ENCODE assay signal across 34 mouse cellular contexts in the genomic region with DNA sequence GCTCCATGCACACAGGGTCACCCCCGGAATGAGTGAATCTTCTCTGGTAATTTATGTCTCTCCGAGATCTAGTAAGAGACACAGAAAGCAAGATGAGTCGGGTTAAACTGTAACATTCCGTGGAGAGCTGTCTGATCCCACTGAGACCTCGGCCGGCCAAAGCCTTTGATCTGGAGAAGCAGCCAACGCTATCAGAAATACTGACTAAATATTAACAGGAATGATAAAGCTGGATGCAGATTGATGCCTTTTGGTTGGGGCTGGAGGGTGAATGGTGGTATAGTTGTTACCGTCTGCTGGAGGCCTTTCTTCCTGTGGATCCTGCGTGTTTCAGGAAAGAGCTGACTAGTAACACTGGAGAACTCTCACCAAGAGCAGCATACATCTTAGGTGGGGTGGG. TPM values are rescaled to one million over a fixed set of nuclear protein-coding genes. Genes with fewer than 3 reads are reported as not detected.
DNase-seq lines count a peak whose midpoint lies in the region; ATAC-seq lines count a peak whose summit lies in the region.
"Had no signal": no experiment of that assay in that cellular context is flagged by ENCODE, and none has a peak within 500 bp of the region (broad histone marks: within the 10 kb centered on the region; RNA-seq: fewer than 3 reads in every experiment).

TSS of gene Lect2 (minus strand) at position 102 of the 400 bp plus-strand sequence.

- 83% methylated on average over 9 of the region's 9 CpGs for WGBS in midbrain, embryonic 11.5 days
- WGBS in midbrain, embryonic 15.5 days = 72% methylated on average over 9 of the region's 9 CpGs
- WGBS in liver, embryonic 13.5 days (ENCODE audit: insufficient replicate concordance) = 63% methylated on average over 9 of the region's 9 CpGs

- H3K36me3 ChIP-seq in midbrain, embryonic 11.5 days (ENCODE audit: control insufficient read depth, insufficient read depth, low read length) = no peaks in the 10 kb centered on the region
- H3K36me3 ChIP-seq in midbrain, embryonic 15.5 days (replicated peaks) = no peaks in the 10 kb centered on the region
- H3K36me3 ChIP-seq in liver, embryonic 13.5 days = no peaks in the 10 kb centered on the region
- H3K36me3 ChIP-seq: embryonic facial prominence, embryonic 10.5 days; heart, embryonic 15.5 days; limb, embryonic 13.5 days; lung, embryonic 15.5 days; neural tube, embryonic 12.5 days had no signal

- H3K4me2 ChIP-seq in midbrain, embryonic 11.5 days = no peak within 1 kb of the TSS
- H3K4me2 ChIP-seq in midbrain, embryonic 15.5 days = no peak within 1 kb of the TSS
- H3K4me2 ChIP-seq in liver, embryonic 13.5 days = peak within 1 kb of the TSS; percentile 42
- H3K4me2 ChIP-seq: heart, embryonic 15.5 days; limb, embryonic 13.5 days; lung, embryonic 15.5 days; neural tube, embryonic 12.5 days had no signal

- ATAC-seq in midbrain, embryonic 11.5 days (ENCODE audit: low FRiP score) = no peak
- no peak for ATAC-seq in midbrain, embryonic 15.5 days (replicated peaks)
- 0 out of 2 replicates have a peak, but pooled peaks have one; percentile 49 for ATAC-seq in liver, embryonic 13.5 days (ENCODE audit: low read depth)
- ATAC-seq: forebrain, postnatal 0 days; hindbrain, embryonic 16.5 days had no signal

- DNase-seq in adrenal gland, postnatal 10 days = no peak
- DNase-seq in adrenal gland, postnatal 4 days (ENCODE audit: low spot score in 2 of 2) = no peak
- DNase-seq in midbrain, embryonic 11.5 days (ENCODE audit: low spot score, missing footprints) = peak; percentile 45
- DNase-seq in liver, embryonic 13.5 days = no peak
- no peak for DNase-seq in kidney, adult 18-20 months
- no peak for DNase-seq in left cerebral cortex, adult 18-20 months (ENCODE audit: low spot score in 2 of 2)
- DNase-seq in spleen, postnatal 4 days (ENCODE audit: low spot score in 2 of 2) = no peak
- DNase-seq: adrenal gland, postnatal 36 days; cerebellum, adult 11 months; cerebellum, adult 9-11 months; forebrain, postnatal 0 days; gastrocnemius, postnatal 25 days; heart, postnatal 4 days; kidney, adult 2 months; kidney, postnatal 10 days; layer of hippocampus, postnatal 36 days; lung, postnatal 36 days; midbrain, embryonic 14.5 days; right cerebral cortex, postnatal 25 days; spleen, adult 18-20 months; thymus, postnatal 25 days had no signal

- H3K4me1 ChIP-seq in midbrain, embryonic 11.5 days (ENCODE audit: control insufficient read depth, insufficient read depth, low read length) = no peaks in the 10 kb centered on the region
- H3K4me1 ChIP-seq in midbrain, embryonic 15.5 days = no peaks in the 10 kb centered on the region
- 0 out of 2 replicates have a peak, but pooled peaks cover 5% of the 10 kb centered on the region for H3K4me1 ChIP-seq in liver, embryonic 13.5 days (replicated peaks)
- H3K4me1 ChIP-seq: lung, embryonic 15.5 days; neural tube, embryonic 12.5 days had no signal

- no peaks in the 10 kb centered on the region for H3K9me3 ChIP-seq in midbrain, embryonic 11.5 days (ENCODE audit: control insufficient read depth, low read length)
- H3K9me3 ChIP-seq in midbrain, embryonic 15.5 days = no peaks in the 10 kb centered on the region
- no peaks in the 10 kb centered on the region for H3K9me3 ChIP-seq in liver, embryonic 13.5 days (replicated peaks)
- H3K9me3 ChIP-seq: embryonic facial prominence, embryonic 10.5 days; heart, embryonic 15.5 days; limb, embryonic 13.5 days; lung, embryonic 15.5 days; megakaryocyte, embryonic 14.5 days; neural tube, embryonic 12.5 days had no signal

- H3K27ac ChIP-seq in midbrain, embryonic 11.5 days (ENCODE audit: low read depth, low read length) = no peak within 1 kb of the TSS
- H3K27ac ChIP-seq in midbrain, embryonic 15.5 days = no peak within 1 kb of the TSS
- H3K27ac ChIP-seq in liver, embryonic 13.5 days = peak within 1 kb of the TSS; percentile 62
- H3K27ac ChIP-seq: embryonic facial prominence, embryonic 10.5 days; limb, embryonic 13.5 days; lung, embryonic 15.5 days; neural tube, embryonic 12.5 days had no signal

- H3K9ac ChIP-seq in midbrain, embryonic 11.5 days (ENCODE audit: low read length) = no peak within 1 kb of the TSS
- no peak within 1 kb of the TSS for H3K9ac ChIP-seq in midbrain, embryonic 15.5 days
- peak within 1 kb of the TSS; percentile 7; the same call in 1 of the 2 replicates for H3K9ac ChIP-seq in liver, embryonic 13.5 days
- H3K9ac ChIP-seq: forebrain, postnatal 0 days; heart, embryonic 15.5 days; limb, embryonic 13.5 days; lung, embryonic 15.5 days; neural tube, embryonic 12.5 days had no signal

- H3K4me3 ChIP-seq in midbrain, embryonic 11.5 days (ENCODE audit: low read depth, low read length) = no peak within 1 kb of the TSS
- no peak within 1 kb of the TSS for H3K4me3 ChIP-seq in midbrain, embryonic 15.5 days
- H3K4me3 ChIP-seq in liver, embryonic 13.5 days (replicated peaks) = peak within 1 kb of the TSS; percentile 32
- H3K4me3 ChIP-seq: embryonic facial prominence, embryonic 10.5 days; heart, embryonic 15.5 days; limb, embryonic 13.5 days; lung, embryonic 15.5 days; megakaryocyte, embryonic 14.5 days; neural tube, embryonic 12.5 days had no signal

- no peaks in the 10 kb centered on the region for H3K27me3 ChIP-seq in midbrain, embryonic 11.5 days (ENCODE audit: control insufficient read depth, insufficient read depth, low read length)
- no peaks in the 10 kb centered on the region for H3K27me3 ChIP-seq in midbrain, embryonic 15.5 days (replicated peaks)
- no peaks in the 10 kb centered on the region for H3K27me3 ChIP-seq in liver, embryonic 13.5 days
- H3K27me3 ChIP-seq: heart, embryonic 15.5 days; limb, embryonic 13.5 days; lung, embryonic 15.5 days; megakaryocyte, embryonic 14.5 days; neural tube, embryonic 12.5 days had no signal

RNA-seq across cellular contexts. Expression of gene Lect2, which starts in this region (rescaled TPM):
- total RNA-seq in adrenal gland, postnatal 10 days (2021) = 10 to 100 TPM; 31.2 to 68.1 TPM
- 10 to 100 TPM in 1 of 2 experiments, under 1 TPM in 1; 0.98 to 24.8 TPM for total RNA-seq in adrenal gland, postnatal 4 days (2021)
- polyA plus RNA-seq in midbrain, embryonic 11.5 days (2014; fragmentation: Nextera tagmentation; extraction: Ambion mirVana) = not detected in 2 replicates
- not detected in 2 replicates for polyA plus RNA-seq in midbrain, embryonic 15.5 days (2015; fragmentation: Nextera tagmentation; extraction: Ambion mirVana)
- 57.8 and 63.0 TPM in 2 replicates for polyA plus RNA-seq in liver, embryonic 13.5 days (2015; fragmentation: Nextera tagmentation; extraction: Ambion mirVana)
- total RNA-seq in left cerebral cortex, adult 18-20 months (2021) = not detected
- total RNA-seq: adrenal gland, postnatal 36 days; common myeloid progenitor, adult 5-6 weeks; forebrain, postnatal 0 days; gastrocnemius, postnatal 25 days; heart, adult 8-10 months; heart, postnatal 4 days; layer of hippocampus, postnatal 36 days; left cerebral cortex, postnatal 14 days had no signal
- polyA plus RNA-seq: embryonic facial prominence, embryonic 10.5 days; forebrain, embryonic 11.5 days; forebrain, postnatal 0 days; heart, embryonic 15.5 days; hindbrain, embryonic 16.5 days; limb, embryonic 13.5 days; lung, embryonic 15.5 days; midbrain, embryonic 14.5 days; neural tube, embryonic 12.5 days; testis, adult 2 months had no signal

Comparison
In these comparisons a context has a peak if more than half of its experiments do, and no peak if none do; other contexts are left out.
1. RNA of gene Lect2 (polyA plus RNA-seq): 57.8 to 63.0 TPM in liver, embryonic 13.5 days; not detected in midbrain, embryonic 11.5 days and not detected in midbrain, embryonic 15.5 days; every median in the first group is over 10 times any median in the second.
2. Peak in DNase-seq in midbrain, embryonic 11.5 days; RNA of the gene not detected or under 1 TPM.